Mouse (Mus musculus) urinary bladder, postnatal 14 days (tissue): Measurements from ENCODE around the gene Pfdn6.
A peak's percentile ranks its signal among the peaks of the same experiment; 100 is the strongest.
"Not testable (repeated sequence)": the region's sequence is repeated elsewhere in the genome, so short reads cannot be mapped to it uniquely, and the experiment has no call there.

Experiments
- DNase-seq: peaks from one replicate; pipeline ENCODE4 v3.0.0; 2021; ENCODE audit warnings: low spot score

The Pfdn6 gene

GRCm38 (mm10) chr17:33915671-33916250, 24.4 kb downstream of the Pfdn6 start, which contains the start of the genes Tapbp and Zbtb22:
Gene Tapbp (plus strand): TSS chr17:33915899.
Gene Zbtb22 (plus strand): TSS chr17:33915904.
- DNase-seq = peak; percentile 95

DNA sequence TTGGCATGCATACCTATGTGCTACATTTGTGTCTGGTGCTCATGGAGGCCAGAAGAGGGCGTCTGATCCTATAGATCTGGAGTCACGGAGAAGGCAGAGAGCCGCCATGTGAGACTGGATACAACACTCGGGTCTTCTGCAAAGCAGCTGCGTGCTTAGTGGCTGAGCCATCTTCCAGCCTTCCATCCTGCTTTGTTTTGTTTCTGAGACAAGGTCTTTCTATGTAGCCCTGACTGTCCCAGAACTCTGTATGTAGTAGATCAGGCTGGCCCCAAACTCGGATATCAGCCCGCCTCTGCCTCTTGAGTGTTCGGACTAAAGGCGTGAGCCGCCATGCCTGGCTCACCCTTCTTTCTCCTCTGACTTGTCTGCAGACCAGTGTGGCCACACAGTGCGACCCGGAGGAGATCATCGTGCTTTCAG, 25.2 kb downstream of the Pfdn6 start:
- no peak for DNase-seq

GRCm38 (mm10) chr17:33913905-33914304, 26.2 kb downstream of the Pfdn6 start:
- no peak for DNase-seq

DNA sequence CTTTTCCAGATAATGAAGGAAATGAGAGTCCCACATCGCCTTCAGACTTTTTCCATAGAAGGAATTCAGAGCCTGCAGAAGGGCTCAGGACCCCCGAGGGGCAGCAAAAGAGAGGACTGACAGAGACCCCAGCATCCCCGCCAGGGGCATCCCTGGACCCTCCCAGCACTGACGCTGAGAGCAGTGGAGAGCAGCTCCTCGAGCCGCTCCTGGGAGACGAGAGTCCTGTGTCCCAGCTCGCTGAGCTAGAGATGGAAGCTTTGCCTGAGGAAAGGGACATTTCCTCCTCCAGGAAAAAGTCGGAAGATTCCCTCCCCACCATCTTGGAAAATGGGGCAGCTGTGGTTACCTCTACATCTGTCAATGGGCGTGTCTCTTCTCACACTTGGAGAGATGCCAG, 26.9 kb downstream of the Pfdn6 start:
- no peak for DNase-seq

DNA sequence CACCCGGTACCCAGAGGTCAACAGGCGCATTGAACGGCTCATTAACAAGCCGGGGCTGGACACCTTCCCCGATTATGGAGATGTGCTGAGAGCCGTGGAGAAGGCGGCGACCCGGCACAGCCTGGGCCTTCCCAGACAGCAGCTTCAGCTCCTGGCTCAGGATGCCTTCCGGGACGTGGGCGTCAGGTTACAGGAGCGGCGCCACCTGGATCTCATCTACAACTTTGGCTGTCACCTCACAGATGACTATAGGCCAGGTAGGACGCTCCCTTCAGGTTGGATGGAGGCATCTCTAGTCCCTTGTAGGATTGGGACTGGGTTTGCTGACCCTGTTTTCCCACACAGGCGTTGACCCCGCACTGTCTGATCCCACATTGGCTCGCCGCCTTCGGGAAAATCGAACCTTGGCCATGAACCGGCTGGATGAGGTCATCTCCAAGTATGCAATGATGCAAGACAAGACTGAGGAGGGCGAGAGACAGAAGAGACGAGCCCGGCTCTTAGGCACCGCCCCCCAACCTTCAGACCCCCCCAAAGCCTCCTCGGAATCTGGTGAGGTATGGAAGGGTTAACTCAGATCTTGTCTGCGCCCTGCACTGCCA, 28.2 kb downstream of the Pfdn6 start:
- DNase-seq = no peak

GRCm38 (mm10) chr17:33911052-33911812, 28.9 kb downstream of the Pfdn6 start:
- DNase-seq = no peak

GRCm38 (mm10) chr17:33910346-33911051, 29.6 kb downstream of the Pfdn6 start:
- no peak for DNase-seq

- peak; percentile 59 for DNase-seq
Measured at GRCm38 (mm10) chr17:33909869-33910250, 30.3 kb downstream of the Pfdn6 start.

DNA sequence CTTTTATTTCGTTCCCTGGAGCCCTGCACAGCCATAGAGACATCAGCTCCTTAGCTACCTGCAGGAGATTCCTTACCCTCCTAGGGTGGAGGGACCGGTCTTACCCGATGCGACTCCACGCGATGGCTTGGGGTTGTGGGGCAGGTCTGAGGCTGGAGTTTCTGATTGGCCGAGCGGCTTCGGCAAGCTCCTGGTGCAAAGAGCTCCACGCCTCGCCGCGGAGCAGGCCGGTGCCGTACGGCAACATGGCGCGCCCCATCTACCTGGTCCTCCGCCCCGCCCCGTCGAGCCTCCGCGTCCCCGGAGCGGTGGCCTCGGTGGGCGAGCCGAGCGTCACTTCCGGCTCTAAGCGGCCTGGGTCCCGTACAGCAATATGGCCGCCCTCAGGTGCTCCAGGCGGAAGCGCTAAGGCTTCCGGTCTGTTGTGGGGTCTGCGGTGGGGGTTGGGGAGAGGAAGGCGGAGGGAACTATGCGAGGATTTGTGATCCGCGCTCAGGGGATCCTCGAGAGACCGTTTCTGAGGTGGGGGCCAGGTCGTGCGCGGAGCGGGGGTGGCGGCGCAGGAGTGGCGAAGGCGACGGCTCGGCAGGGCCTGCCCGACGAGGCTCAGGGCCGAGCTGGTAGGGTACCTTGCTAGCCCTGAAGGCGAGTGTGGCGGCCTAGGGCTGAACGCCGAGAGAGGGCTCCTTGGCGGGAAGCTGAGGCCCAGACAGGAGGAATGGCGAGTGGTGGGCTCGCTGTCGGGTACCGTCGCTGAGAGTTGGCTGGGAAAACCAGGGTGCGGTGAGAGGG, 30.9 kb downstream of the Pfdn6 start, which contains the start of gene Daxx:
TSS of gene Daxx (plus strand) at position 338 of the 792 bp plus-strand sequence.
- peak; percentile 99 for DNase-seq

DNA sequence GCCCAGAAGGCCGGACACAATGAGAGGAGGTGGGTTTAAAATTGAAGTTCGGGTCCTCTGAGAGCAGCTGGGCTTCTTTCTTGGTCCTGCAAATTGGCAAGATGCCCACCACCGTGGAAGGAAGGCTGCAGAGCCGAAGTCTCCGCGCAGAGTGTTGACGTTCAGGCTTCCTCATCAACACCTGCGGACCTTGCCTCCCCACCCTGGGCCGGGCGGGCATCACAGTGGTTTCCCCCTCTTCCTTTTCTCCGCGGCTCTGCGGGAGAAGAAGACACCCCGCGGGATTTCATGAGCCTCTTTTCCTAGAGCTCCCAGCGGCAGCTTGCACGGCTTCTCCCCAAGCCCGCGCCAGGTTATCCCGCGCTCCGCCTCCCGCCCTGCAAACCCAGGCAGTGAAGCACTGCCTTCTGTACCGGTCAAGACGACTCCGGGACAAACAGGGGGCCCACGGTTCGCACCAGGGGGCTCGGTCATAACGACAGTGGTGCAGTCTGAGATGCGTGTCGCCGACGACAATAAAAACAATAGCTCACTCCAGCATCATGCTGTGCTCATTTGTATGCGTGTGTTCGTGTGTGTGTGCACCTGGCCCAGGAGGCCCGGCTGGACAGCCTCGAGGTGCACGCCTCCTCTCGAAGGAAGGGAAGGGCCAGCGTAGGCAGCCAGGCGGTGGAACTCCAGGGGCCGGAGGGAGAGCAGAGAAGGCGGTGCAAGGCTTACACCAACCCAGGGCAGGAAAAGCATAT, 31.6 kb downstream of the Pfdn6 start:
- DNase-seq = peak; percentile 47

GRCm38 (mm10) chr17:33904835-33905234, 35.3 kb downstream of the Pfdn6 start, which contains the start of gene Platr17:
Gene Platr17 (plus strand): TSS chr17:33905135.
- DNase-seq = not testable (repeated sequence)

DNA sequence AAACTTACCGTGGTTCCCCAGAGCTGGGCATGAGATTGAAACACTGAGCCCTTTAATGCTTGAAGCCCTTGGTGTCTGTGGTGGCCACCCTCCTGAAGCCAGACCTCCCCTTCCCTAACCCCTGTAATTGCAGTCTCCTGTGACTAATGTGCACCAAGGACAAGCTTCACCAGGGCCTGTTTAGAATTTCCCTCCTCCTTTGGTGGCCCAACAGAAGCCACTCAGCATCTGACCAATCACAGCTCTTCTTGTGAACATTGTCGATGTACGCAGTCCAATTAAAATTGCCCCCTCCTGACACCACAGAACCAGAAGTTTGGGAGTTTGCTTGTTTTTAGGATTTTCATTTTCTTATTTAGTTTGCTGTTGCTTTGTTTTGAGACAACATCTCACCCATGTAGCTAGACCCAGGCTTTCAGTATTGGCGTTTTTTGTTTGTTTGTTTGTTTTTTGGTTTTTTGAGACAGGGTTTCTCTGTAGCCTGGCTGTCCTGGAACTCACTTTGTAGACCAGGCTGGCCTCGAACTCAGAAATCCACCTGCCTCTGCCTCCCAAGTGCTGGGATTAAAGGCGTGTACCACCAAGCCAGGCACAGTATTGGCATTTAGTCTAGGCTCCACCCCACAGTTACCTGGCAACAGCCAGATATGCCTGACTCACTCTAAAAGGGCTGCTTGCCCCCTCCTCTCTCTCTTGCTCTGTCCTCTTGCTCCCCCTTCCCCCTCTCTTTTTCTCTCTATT, 36.1 kb downstream of the Pfdn6 start:
- not testable (repeated sequence) for DNase-seq

GRCm38 (mm10) chr17:33902491-33902890, 37.7 kb downstream of the Pfdn6 start:
- no peak for DNase-seq

GRCm38 (mm10) chr17:33902079-33902478, 38.1 kb downstream of the Pfdn6 start:
- no peak for DNase-seq

DNA sequence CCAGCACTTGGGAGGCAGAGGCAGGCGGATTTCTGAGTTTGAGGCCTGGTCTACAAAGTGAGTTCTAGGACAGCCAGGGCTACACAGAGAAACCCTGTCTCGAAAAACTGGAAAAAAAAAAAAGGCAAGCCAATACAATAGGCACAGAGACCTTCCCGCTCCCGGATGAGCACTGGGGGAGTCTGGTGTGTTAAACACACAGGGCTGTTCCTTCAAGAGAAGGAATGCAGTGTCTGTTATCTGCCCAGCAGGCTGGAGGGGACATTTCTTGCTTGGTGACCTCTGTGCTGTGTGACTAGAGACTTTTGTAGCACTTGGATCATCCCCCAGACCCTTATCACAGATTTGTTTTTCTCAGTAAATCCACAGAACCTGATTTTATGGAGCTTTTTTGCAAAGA, 38.5 kb downstream of the Pfdn6 start:
- DNase-seq = no peak

GRCm38 (mm10) chr17:33900989-33901314, 39.2 kb downstream of the Pfdn6 start:
- DNase-seq = no peak

- no peak for DNase-seq
Measured at GRCm38 (mm10) chr17:33900281-33900988, 39.7 kb downstream of the Pfdn6 start.

- no peak for DNase-seq
Measured at GRCm38 (mm10) chr17:33899642-33900041, 40.5 kb downstream of the Pfdn6 start.

GRCm38 (mm10) chr17:33898193-33898592, 42.0 kb downstream of the Pfdn6 start:
- DNase-seq = not testable (repeated sequence)
